Mouse (Mus musculus): ENCODE results near the gene Rabl6. TPM values are rescaled to one million over a fixed set of nuclear protein-coding genes. Genes with fewer than 3 reads are reported as not detected.

The Rabl6 gene
- polyA plus RNA-seq (2021; fragmentation: Nextera tagmentation) = 70.0 and 86.7 TPM in 2 replicates
- long read RNA-seq, experiment 1, transcript Rabl6-201 (15 exons, 3,230 nt) = major isoform, 256 of 682 reads
- long read RNA-seq, experiment 1, partial matches to known transcripts = 377 of 682 reads
- long read RNA-seq, experiment 1, other reads (novel, unspliced or antisense) = 47 of 682 reads
- long read RNA-seq, experiment 2, transcript Rabl6-201 (15 exons, 3,230 nt) = major isoform, 16 of 125 reads
- long read RNA-seq, experiment 2, partial matches to known transcripts = 104 of 125 reads
- long read RNA-seq, experiment 2, other reads (novel, unspliced or antisense) = 4 of 125 reads

DNA sequence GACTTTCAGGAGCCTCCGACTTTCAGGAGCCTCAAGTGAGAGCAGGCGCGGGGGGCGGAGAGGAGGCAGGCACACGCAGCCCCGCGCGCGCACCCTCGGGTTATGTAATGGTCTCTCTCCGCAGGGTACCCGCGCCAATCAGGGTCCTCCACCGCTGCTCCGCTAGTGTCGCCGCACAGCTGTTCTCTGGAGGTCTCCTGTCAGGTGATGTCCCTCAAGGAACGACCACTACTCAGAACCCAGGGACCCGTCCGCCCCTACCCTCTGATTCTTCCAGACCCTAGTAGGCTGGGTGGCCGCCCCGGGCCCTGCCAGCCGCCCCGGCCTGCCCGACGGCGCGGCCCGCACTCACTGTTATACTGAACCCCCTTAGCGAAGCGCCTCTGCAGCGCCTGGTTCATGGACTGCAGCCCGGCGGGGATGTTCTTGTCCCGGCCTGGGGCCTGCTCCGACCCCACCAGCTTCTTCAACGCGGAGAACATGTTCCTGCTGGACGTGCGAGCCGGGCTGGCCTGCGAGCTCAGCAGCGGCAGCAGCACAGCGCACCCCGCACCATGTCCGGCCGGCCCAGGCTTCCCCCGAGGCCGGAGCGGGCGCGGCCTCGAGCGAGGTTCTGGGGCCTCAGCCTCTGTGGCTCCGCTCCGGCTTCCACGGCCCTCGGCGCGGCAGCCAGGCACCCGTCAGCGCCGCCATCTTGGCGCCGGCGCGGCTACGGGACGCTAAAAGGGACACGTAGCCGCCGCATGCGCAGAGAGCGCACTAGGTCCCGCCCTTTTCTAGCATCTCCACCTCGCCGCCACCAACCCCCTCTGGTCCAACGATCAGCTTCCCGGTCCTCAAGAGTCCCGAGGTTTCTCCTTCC lies at the start of gene Rabl6:
Gene Rabl6, minus strand, starts transcription at position 761 of the 862 bp plus-strand sequence.

DNA sequence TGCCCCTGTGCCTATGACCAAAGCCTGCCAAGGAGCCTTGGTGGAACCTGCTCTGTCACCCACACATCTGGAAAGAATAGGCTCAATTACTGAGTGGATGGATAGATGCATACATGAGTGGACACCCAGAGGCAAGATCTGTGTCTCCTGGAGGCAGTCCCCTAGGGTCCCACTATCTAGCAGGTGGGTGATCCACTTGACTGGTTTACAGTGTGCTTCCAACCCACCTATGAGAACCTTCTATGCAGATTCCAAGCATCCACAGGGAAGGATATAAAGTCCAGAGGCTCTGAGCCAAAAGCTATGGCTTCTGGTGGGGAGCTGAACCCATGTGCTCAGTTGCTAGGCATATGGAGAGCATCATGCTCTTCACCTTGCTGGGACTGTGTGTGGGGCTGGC lies 49.3 kb upstream of the Rabl6 start, which contains the start of gene Lcn5:
Gene Lcn5, plus strand, starts transcription at position 301 of the 400 bp plus-strand sequence.

GRCm38 (mm10) chr2:25652902-25653301 lies 44.6 kb upstream of the Rabl6 start, which contains the start of gene Lcn8:
Gene Lcn8 (plus strand): TSS chr2:25653120.

GRCm38 (mm10) chr2:25627811-25628210 lies 19.5 kb upstream of the Rabl6 start, which contains the start of gene Fcna:
Gene Fcna (minus strand): TSS chr2:25628030.

DNA sequence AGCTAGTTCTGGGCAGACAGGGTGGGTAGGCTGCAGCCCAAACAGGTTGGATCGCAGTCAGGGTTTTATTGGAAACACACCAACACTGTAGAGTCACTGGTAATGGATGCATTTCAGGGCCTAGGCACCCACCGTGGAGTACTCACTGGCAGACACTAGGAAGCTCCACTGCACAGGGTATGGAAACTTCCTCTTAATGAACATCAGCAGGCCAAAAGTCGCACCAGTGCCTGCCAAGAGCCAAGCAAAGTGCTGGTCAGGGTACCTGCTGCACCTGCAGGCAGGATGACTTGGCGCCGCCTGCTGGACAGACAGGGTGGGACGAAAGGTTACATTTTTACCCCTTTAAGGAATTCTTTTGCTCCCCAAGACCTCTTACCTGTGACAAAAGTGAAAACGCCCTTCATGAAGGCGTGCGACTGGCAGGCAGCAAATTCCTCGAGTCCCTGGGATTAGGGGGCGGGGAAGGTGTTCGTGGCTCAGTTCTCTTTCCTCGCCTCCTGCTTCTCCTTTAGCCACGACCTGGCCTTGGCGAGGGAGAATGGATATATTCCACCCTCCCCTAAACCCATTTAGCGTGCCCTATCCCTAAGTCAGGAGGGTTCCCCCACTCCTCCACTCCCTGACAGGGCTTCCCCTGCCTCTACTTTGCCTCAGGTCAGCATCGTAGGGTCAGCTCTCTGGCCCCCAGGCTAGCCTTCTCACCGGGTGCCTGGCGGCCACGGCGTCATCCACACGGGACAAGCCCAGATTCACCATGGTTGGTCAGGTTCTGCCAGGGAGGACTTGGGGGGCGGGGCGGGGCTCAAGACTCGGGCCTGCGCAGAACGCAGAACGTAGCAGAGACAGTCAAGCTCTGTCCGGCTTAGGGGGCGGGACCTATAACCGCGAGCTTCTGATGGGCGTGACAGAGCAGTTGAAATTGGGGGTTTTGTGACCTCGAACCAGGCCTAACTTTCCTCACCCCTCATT lies 13.2 kb upstream of the Rabl6 start, which contains the start of gene Tmem141:
Gene Tmem141, minus strand, starts transcription at position 777 of the 972 bp plus-strand sequence.

GRCm38 (mm10) chr2:25617578-25617977 lies 9.3 kb upstream of the Rabl6 start, which contains the start of gene Ccdc183:
Gene Ccdc183 (minus strand): TSS chr2:25617678.

GRCm38 (mm10) chr2:25581294-25581864 lies 26.9 kb downstream of the Rabl6 start, which contains the start of gene Ajm1:
Gene Ajm1 (minus strand): TSS chr2:25581757.

DNA sequence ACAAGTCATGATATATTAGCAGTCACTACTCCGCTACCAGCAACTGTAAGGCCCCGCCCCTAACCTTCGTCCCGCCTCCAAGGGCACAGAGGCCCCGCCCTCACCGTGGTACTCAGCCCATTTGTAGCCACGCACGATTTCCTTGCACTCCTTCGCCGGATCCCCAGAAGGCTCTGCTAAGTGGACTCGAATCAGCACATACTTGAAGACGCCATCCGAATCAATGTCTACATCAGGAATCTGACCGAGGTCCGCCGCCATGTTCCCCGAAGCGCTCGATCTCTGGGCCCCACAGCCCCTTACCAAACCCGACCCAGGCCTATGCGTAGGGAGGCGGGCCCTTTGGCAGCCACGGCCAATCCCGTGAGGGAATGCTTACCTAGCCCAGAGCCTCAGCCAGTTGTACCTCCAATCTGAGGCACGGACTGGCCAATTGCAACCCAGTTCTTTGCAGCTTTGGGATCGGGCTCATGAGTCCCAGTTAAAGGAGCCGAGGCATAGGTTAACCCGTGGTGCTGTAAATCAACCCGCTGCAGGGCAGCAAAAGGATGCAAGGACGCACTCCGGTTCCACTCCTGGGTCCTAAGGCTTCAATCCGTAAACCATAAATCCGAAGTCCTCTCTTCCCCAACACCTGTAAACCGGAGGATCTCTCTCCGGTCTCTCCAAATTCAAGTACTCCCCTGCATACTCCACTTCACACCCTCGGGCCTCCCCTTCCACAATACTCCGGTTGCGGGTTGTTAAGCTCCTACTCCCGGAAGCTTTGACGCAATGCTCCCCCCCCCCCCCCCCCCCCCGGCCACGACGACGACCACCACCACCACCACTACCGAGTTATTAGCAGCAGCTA lies 33.5 kb downstream of the Rabl6 start, which contains the start of the genes Mamdc4 and Phpt1:
Gene Mamdc4, minus strand, starts transcription at position 267 of the 853 bp plus-strand sequence.
Gene Phpt1, minus strand, starts transcription at position 646 of the 853 bp plus-strand sequence.

GRCm38 (mm10) chr2:25557221-25557963 lies 50.9 kb downstream of the Rabl6 start, which contains the start of gene Edf1:
Gene Edf1 (plus strand): TSS chr2:25557847.

GRCm38 (mm10) chr2:25546811-25547491 lies 61.4 kb downstream of the Rabl6 start, which contains the start of gene Traf2:
Gene Traf2 (minus strand): TSS chr2:25546940.

Other genes starting within 250 kb of the Rabl6 start
- gene Uap1l1, start 242.8 kb downstream of the Rabl6 start, polyA plus RNA-seq (2021; fragmentation: Nextera tagmentation) = 20.6 and 34.9 TPM in 2 replicates
- 1.2 and 1.7 TPM in 2 replicates for gene Sapcd2, start 236.2 kb downstream of the Rabl6 start, polyA plus RNA-seq (2021; fragmentation: Nextera tagmentation)
- gene Entpd2, start 212.6 kb downstream of the Rabl6 start, polyA plus RNA-seq (2021; fragmentation: Nextera tagmentation) = 21.4 and 31.9 TPM in 2 replicates
- 232 and 408 TPM in 2 replicates for gene Npdc1, start 209.2 kb downstream of the Rabl6 start, polyA plus RNA-seq (2021; fragmentation: Nextera tagmentation)
- not detected in 2 replicates for gene Fut7, start 185.3 kb downstream of the Rabl6 start, polyA plus RNA-seq (2021; fragmentation: Nextera tagmentation)
- gene Abca2, start 179.8 kb downstream of the Rabl6 start, polyA plus RNA-seq (2021; fragmentation: Nextera tagmentation) = 21.7 and 39.7 TPM in 2 replicates
- 0.68 and 1.1 TPM in 2 replicates for gene Clic3, start 151.7 kb downstream of the Rabl6 start, polyA plus RNA-seq (2021; fragmentation: Nextera tagmentation)
- 121 and 132 TPM in 2 replicates for gene Paxx, start 147.4 kb downstream of the Rabl6 start, polyA plus RNA-seq (2021; fragmentation: Nextera tagmentation)
- gene Ptgds, start 138.5 kb downstream of the Rabl6 start, polyA plus RNA-seq (2021; fragmentation: Nextera tagmentation) = 6,798 and 9,400 TPM in 2 replicates
- gene Lcn12, start 114.6 kb downstream of the Rabl6 start, polyA plus RNA-seq (2021; fragmentation: Nextera tagmentation) = not detected in 2 replicates
- 103 and 115 TPM in 2 replicates for gene Fbxw5, start 107.8 kb downstream of the Rabl6 start, polyA plus RNA-seq (2021; fragmentation: Nextera tagmentation)
- 1.4 and 1.7 TPM in 2 replicates for gene C8g, start 106.8 kb downstream of the Rabl6 start, polyA plus RNA-seq (2021; fragmentation: Nextera tagmentation)
- 9.1 and 11.9 TPM in 2 replicates for gene Traf2, start 61.6 kb downstream of the Rabl6 start, polyA plus RNA-seq (2021; fragmentation: Nextera tagmentation)
- gene Edf1, start 50.7 kb downstream of the Rabl6 start, polyA plus RNA-seq (2021; fragmentation: Nextera tagmentation) = 778 and 803 TPM in 2 replicates
- 0.89 and 3.5 TPM in 2 replicates for gene Mamdc4, start 33.7 kb downstream of the Rabl6 start, polyA plus RNA-seq (2021; fragmentation: Nextera tagmentation)
- 152 and 173 TPM in 2 replicates for gene Phpt1, start 33.3 kb downstream of the Rabl6 start, polyA plus RNA-seq (2021; fragmentation: Nextera tagmentation)
- gene Ajm1, start 26.8 kb downstream of the Rabl6 start, polyA plus RNA-seq (2021; fragmentation: Nextera tagmentation) = 10.3 and 21.2 TPM in 2 replicates
- gene Ccdc183, start 9.2 kb upstream of the Rabl6 start, polyA plus RNA-seq (2021; fragmentation: Nextera tagmentation) = 0.82 and 0.94 TPM in 2 replicates
- 64.7 and 70.7 TPM in 2 replicates for gene Tmem141, start 13.5 kb upstream of the Rabl6 start, polyA plus RNA-seq (2021; fragmentation: Nextera tagmentation)
- 0.28 and 0.49 TPM in 2 replicates for gene Fcna, start 19.5 kb upstream of the Rabl6 start, polyA plus RNA-seq (2021; fragmentation: Nextera tagmentation)
- not detected in 2 replicates for gene Lcn8, start 44.6 kb upstream of the Rabl6 start, polyA plus RNA-seq (2021; fragmentation: Nextera tagmentation)
- gene Lcn5, start 49.4 kb upstream of the Rabl6 start, polyA plus RNA-seq (2021; fragmentation: Nextera tagmentation) = not detected in 2 replicates
- not detected in 2 replicates for gene Lcn6, start 68.3 kb upstream of the Rabl6 start, polyA plus RNA-seq (2021; fragmentation: Nextera tagmentation)
- not detected in 2 replicates for gene Lcn10, start 74.2 kb upstream of the Rabl6 start, polyA plus RNA-seq (2021; fragmentation: Nextera tagmentation)
- gene Obp2a, start 91.5 kb upstream of the Rabl6 start, polyA plus RNA-seq (2021; fragmentation: Nextera tagmentation) = not detected in 2 replicates
- gene Bmyc, start 98.2 kb upstream of the Rabl6 start, polyA plus RNA-seq (2021; fragmentation: Nextera tagmentation) = 213 and 229 TPM in 2 replicates
- not detected in 2 replicates for gene Obp2b, start 128.5 kb upstream of the Rabl6 start, polyA plus RNA-seq (2021; fragmentation: Nextera tagmentation)
- gene Lcn3, start 157.0 kb upstream of the Rabl6 start, polyA plus RNA-seq (2021; fragmentation: Nextera tagmentation) = not detected in 2 replicates
- not detected in 2 replicates for gene Lcn11, start 168.5 kb upstream of the Rabl6 start, polyA plus RNA-seq (2021; fragmentation: Nextera tagmentation)
- not detected in 2 replicates for gene Gm13539, start 173.7 kb upstream of the Rabl6 start, polyA plus RNA-seq (2021; fragmentation: Nextera tagmentation)
- not detected in 2 replicates for gene Glt6d1, start 207.3 kb upstream of the Rabl6 start, polyA plus RNA-seq (2021; fragmentation: Nextera tagmentation)
- not detected in 2 replicates for gene Lcn9, start 214.6 kb upstream of the Rabl6 start, polyA plus RNA-seq (2021; fragmentation: Nextera tagmentation)
- not detected in 2 replicates for gene Sohlh1, start 238.7 kb upstream of the Rabl6 start, polyA plus RNA-seq (2021; fragmentation: Nextera tagmentation)